Mouse (Mus musculus): ENCODE results near the gene Sppl3. TPM values are rescaled to one million over a fixed set of nuclear protein-coding genes. Genes with fewer than 3 reads are reported as not detected.

Gene Sppl3
- polyA plus RNA-seq, 1 experiment = 129 TPM

- no peak for TF ChIP-seq CTCF (IDR thresholded peaks at IDR 0.05; ENCODE audit: borderline replicate concordance, extremely low read depth, insufficient read depth, insufficient read length)
- no peak for TF ChIP-seq POLR2A (IDR thresholded peaks at IDR 0.05; ENCODE audit: borderline replicate concordance, extremely low read depth, insufficient read depth, insufficient read length, poor library complexity, severe bottlenecking)
- no peak for DNase-seq (ENCODE audit: low read depth)
These were observed 136.5 kb downstream of the Sppl3 start for GRCm38 (mm10) chr5:115147388-115147787.

- no peak for TF ChIP-seq POLR2A (IDR thresholded peaks at IDR 0.05; ENCODE audit: borderline replicate concordance, extremely low read depth, insufficient read depth, insufficient read length, poor library complexity, severe bottlenecking)
- DNase-seq (ENCODE audit: low read depth) = no peak
These were observed 137.4 kb downstream of the Sppl3 start for GRCm38 (mm10) chr5:115148378-115148777.

Other genes with a start within 250 kb of the Sppl3 start
- gene Ankrd13a, start 236.5 kb upstream of the Sppl3 start, polyA plus RNA-seq (2012; rRNA removed) = 51.3 and 58.6 TPM in 2 replicates
- gene Git2, start 235.6 kb upstream of the Sppl3 start, polyA plus RNA-seq (2012; rRNA removed) = 48.6 and 57.5 TPM in 2 replicates
- gene 1500011B03Rik, start 187.7 kb upstream of the Sppl3 start, polyA plus RNA-seq (2012; rRNA removed) = 204 and 243 TPM in 2 replicates
- not detected in 2 replicates for gene 4930519G04Rik, start 157.5 kb upstream of the Sppl3 start, polyA plus RNA-seq (2012; rRNA removed)
- 1.9 and 2.6 TPM in 2 replicates for gene Gm9936, start 152.5 kb upstream of the Sppl3 start, polyA plus RNA-seq (2012; rRNA removed)
- gene Oasl2, start 114.2 kb upstream of the Sppl3 start, polyA plus RNA-seq (2012; rRNA removed) = 1.5 and 3.3 TPM in 2 replicates
- 0.21 and 0.42 TPM in 2 replicates for gene Oasl1, start 87.9 kb upstream of the Sppl3 start, polyA plus RNA-seq (2012; rRNA removed)
- 69.2 and 72.7 TPM in 2 replicates for gene 2210016L21Rik, start 69.0 kb upstream of the Sppl3 start, polyA plus RNA-seq (2012; rRNA removed)
- not detected in 2 replicates for gene Hnf1a, start 40.0 kb upstream of the Sppl3 start, polyA plus RNA-seq (2012; rRNA removed)
- gene Gm10401, start 87.2 kb downstream of the Sppl3 start, polyA plus RNA-seq (2012; rRNA removed) = not detected in 2 replicates
- gene Acads, start 108.2 kb downstream of the Sppl3 start, polyA plus RNA-seq (2012; rRNA removed) = 25.1 and 27.0 TPM in 2 replicates
- gene Unc119b, start 123.8 kb downstream of the Sppl3 start, polyA plus RNA-seq (2012; rRNA removed) = 49.7 and 55.0 TPM in 2 replicates
- gene Mlec, start 147.0 kb downstream of the Sppl3 start, polyA plus RNA-seq (2012; rRNA removed) = 63.6 and 80.4 TPM in 2 replicates
- gene Cabp1, start 183.2 kb downstream of the Sppl3 start, polyA plus RNA-seq (2012; rRNA removed) = 28.6 and 32.9 TPM in 2 replicates
- 57.0 and 82.5 TPM in 2 replicates for gene Pop5, start 224.7 kb downstream of the Sppl3 start, polyA plus RNA-seq (2012; rRNA removed)